Mouse (Mus musculus): Measurements from ENCODE around the gene Bcr.
A peak's percentile ranks its signal among the peaks of the same experiment; 100 is the strongest.

Bcr gene

GRCm38 (mm10) chr10:75176494-75176893, 116.1 kb downstream of the Bcr start:
- no peak for DNase-seq (ENCODE audit: extremely low spot score, low read depth, low spot score)

DNA sequence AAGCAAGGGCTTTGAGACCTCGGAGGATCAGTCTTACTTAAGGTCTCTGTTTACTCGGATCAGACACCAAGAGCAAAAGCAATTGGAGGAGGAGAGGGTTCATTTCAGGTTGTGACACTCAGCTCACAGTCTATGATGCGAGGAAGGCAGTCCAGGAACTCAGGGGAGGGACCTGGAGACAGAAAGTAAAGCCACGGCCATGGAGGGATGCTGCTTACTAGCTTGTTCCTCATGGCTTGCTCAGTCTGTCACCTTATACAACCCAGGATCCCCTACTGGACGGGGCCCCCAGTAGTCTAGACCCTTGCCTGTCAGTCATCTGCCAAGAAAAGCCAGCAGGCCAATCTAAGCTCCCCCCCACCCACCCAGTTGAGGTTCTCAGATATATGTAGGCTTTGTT, 118.5 kb downstream of the Bcr start:
- no peak for DNase-seq (ENCODE audit: extremely low spot score, low read depth, low spot score)

GRCm38 (mm10) chr10:75182151-75182774, 121.9 kb downstream of the Bcr start:
- DNase-seq (ENCODE audit: extremely low spot score, low read depth, low spot score), result peak; percentile 16

DNA sequence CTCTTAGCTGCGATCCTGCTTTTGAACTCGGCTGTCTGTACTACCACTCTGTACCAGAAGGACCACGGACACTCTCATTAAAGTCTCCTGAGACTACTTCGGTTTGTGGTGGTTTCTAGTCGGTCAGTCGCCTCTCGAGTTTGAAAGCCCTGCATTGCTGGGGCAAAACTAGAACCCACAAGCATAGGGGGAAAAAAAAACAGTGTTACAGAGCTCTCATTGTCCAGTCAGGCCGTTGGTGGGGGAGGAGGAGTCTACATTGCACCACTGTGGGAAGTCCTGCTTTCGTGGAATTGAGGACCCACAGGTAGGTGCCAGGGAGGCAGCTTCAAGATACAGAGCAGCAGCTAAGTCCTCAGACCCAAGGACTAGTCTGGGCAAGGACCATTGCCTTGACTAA, 124.4 kb downstream of the Bcr start:
- no peak for DNase-seq (ENCODE audit: extremely low spot score, low read depth, low spot score)

- no peak for DNase-seq (ENCODE audit: extremely low spot score, low read depth, low spot score)
These were observed 126.2 kb downstream of the Bcr start for GRCm38 (mm10) chr10:75186551-75186950.

DNA sequence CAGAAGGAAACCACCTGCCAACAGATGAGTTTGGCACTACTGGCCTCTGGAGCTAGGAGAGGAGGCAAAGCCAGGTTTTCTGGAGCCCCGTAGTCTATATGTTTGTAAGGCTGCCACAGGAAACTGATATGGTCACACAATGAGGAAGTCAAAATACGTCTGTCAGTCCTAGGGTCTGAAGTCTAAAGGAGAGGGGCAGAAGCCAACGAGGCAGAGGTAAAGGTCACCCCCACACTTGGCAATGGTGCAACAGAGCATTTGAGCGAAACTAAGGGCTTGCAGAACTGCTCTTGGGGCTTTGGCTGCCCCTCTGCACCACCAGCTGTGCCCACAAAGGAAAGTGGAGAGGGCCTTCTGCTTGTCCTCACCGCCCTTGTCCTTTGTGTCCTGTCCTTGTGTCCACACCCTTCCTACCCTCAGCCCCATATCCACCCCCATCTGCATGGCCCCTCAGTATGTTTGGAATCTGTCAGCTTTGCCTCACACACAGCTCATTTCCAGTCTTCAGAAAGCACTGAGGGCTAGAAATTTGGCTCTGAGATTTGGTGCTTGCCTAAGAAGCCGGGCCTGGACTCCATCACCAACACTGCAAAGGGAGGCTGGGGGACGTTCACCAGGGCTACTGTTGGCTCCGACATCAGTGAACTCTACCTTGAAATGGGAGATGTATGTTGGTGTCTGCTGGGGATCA, 127.1 kb downstream of the Bcr start:
- no peak for DNase-seq (ENCODE audit: extremely low spot score, low read depth, low spot score)

GRCm38 (mm10) chr10:75191647-75192046, 131.3 kb downstream of the Bcr start:
- DNase-seq (ENCODE audit: extremely low spot score, low read depth, low spot score), result no peak

DNA sequence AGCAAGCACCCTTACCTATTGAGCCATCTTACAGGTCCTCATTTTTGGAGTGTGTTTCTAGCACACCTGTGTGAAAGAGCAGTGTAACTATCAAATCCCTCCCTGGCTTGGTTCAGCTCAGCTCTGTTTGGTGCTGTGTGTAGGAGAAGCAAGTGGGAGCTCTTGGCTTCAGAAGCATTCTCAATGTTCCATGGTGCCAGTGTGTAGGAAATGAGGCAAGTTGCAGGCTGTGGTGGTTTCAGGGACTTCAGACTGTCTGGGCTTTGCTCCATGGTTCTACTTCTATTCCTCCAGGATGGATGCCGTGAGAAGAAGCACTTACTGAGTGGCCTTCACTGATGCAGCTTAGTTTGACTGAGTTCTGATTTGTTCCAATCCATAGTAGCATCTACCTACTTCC, 137.4 kb downstream of the Bcr start:
- no peak for DNase-seq (ENCODE audit: extremely low spot score, low read depth, low spot score)

GRCm38 (mm10) chr10:75200733-75201132, 140.3 kb downstream of the Bcr start:
- DNase-seq (ENCODE audit: extremely low spot score, low read depth, low spot score), result no peak

DNA sequence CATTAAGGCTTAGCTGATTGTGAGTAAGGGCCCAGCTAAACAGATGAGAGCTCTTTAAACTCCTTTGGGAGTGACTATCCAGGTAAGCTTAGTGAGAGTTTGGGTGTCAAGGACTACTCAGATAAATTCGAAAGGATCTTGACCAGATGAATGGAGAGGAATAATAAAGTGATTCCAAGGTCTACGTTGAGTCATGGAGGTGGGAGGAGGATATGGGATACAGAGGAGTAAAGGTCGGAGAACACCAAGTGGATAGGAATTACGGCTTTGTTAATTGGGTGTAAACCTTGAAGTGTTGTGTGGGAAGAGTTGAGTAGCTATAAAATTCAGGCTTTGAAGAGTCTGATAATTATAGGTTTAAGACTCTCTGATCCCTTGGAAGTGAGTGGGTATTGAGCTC, 145.8 kb downstream of the Bcr start:
- no peak for DNase-seq (ENCODE audit: extremely low spot score, low read depth, low spot score)

- no peak for DNase-seq (ENCODE audit: extremely low spot score, low read depth, low spot score)
These were observed 150.4 kb downstream of the Bcr start for GRCm38 (mm10) chr10:75210841-75211240.

- peak; percentile 77 for DNase-seq (ENCODE audit: extremely low spot score, low read depth, low spot score)
These were observed 151.6 kb downstream of the Bcr start, which contains the start of gene Specc1l for GRCm38 (mm10) chr10:75211807-75212645. Gene Specc1l (plus strand): TSS chr10:75212073.

GRCm38 (mm10) chr10:75212981-75213380, 152.6 kb downstream of the Bcr start:
- DNase-seq (ENCODE audit: extremely low spot score, low read depth, low spot score), result no peak

- no peak for DNase-seq (ENCODE audit: extremely low spot score, low read depth, low spot score)
These were observed 160.3 kb downstream of the Bcr start for GRCm38 (mm10) chr10:75220722-75221121.

DNA sequence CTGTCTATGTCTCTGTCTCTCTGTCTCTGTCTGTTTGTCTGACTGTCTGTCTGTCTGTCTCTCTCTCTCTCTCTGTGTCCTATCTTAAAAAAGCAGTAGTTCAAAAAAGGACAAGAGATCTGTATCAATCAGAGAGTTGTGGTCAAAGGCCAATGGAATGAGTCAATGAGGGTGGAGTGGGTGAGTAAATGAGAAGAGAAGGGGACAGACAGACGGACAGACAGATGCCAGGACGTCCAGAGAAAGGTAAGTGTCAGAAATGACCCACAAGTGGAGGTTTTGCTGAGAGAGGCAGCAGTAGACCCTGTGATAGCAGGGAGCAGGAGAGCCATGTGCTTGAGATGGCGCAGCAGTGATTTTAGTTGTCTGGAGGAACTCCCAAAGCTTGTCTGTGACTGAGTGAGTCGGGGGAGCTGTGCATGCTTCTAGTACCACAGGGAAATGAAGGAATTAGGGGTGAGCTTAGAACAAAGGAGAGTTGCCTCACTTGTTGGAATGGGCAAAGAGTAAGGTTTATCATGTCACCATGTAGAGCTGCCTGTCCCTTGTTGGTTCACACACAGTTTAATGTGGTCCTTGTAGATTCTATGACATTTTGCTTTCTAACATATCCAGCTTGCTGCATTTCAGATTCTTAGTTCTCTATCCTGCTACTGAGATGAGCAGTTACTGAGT, 161.7 kb downstream of the Bcr start:
- DNase-seq (ENCODE audit: extremely low spot score, low read depth, low spot score), result no peak

GRCm38 (mm10) chr10:75222611-75222998, 162.2 kb downstream of the Bcr start:
- no peak for DNase-seq (ENCODE audit: extremely low spot score, low read depth, low spot score)

GRCm38 (mm10) chr10:75224154-75224553, 163.8 kb downstream of the Bcr start:
- no peak for DNase-seq (ENCODE audit: extremely low spot score, low read depth, low spot score)

DNA sequence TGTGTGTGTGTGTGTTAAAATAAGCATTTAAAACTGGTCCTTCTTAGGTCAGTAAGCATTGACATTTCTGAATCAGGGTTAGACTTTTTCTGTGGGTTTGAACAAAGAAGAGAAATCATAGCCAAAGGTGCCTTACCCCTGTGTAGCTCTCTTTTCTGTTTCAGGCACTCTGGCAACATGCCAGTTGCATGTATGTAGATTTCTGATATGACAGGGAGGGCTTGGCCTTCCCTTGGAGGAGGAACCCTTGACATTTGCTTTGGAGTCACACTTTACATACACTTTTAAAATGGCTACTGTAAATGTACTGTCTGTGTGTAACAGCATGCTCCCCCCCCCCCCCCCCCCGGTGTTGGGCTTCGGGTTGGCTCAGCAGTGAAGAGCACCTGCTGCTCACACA, 164.2 kb downstream of the Bcr start:
- DNase-seq (ENCODE audit: extremely low spot score, low read depth, low spot score), result no peak

GRCm38 (mm10) chr10:75227381-75227780, 167.0 kb downstream of the Bcr start:
- DNase-seq (ENCODE audit: extremely low spot score, low read depth, low spot score), result no peak

- DNase-seq (ENCODE audit: extremely low spot score, low read depth, low spot score), result no peak
These were observed 170.2 kb downstream of the Bcr start for GRCm38 (mm10) chr10:75230572-75230971.

DNA sequence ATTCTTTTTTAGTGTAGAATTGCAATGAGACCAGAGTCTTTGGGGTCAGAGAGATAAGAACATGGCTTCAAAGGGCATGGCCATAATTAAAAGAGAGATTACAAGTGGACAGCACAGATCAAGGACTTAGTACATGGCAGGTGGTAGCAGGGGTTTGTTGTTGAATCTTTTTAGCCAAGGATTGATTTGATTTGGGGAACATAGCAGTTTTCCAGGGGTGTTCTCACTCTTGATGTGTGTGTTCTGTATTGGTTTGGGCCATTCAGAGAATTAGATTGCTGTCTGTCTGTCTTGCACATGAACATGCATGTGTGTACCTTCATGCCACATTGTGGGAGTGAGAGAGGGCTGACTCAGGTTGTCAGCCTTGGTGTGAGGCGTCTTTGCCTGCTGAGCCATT, 171.5 kb downstream of the Bcr start:
- DNase-seq (ENCODE audit: extremely low spot score, low read depth, low spot score), result no peak

Data from hindlimb bud, embryonic 11.5 days (tissue).